25 mouse cellular contexts compared by ENCODE assay signal in genomic region chr5:35237757-35238156, GRCm38 (mm10). TPM values are rescaled to one million over a fixed set of nuclear protein-coding genes. Genes with fewer than 3 reads are reported as not detected.
"Had no signal": no experiment of that assay in that cellular context is flagged by ENCODE, and none has a peak within 500 bp of the region (broad histone marks: within the 10 kb centered on the region; RNA-seq: fewer than 3 reads in every experiment).

No protein-coding gene starts in this region.

- H3K4me1 ChIP-seq: limb, embryonic 12.5 days; limb, embryonic 15.5 days; liver, embryonic 13.5 days; midbrain, embryonic 12.5 days; midbrain, embryonic 15.5 days; neural tube, embryonic 12.5 days; neural tube, embryonic 15.5 days had no signal

- DNase-seq: left cerebral cortex, postnatal 4 days; liver, embryonic 13.5 days; lung, adult 2 months; lung, postnatal 14 days; lung, postnatal 4 days; right cerebral cortex, adult 18-20 months; right cerebral cortex, postnatal 14 days; right cerebral cortex, postnatal 4 days; thymus, adult 2 months; thymus, postnatal 14 days; thymus, postnatal 4 days had no signal

- ATAC-seq: hindbrain, postnatal 0 days; inflammation-experienced regulatory T-cells, adult 6 months; midbrain, embryonic 15.5 days had no signal

- H3K27me3 ChIP-seq: limb, embryonic 12.5 days; limb, embryonic 15.5 days; liver, embryonic 13.5 days; midbrain, embryonic 12.5 days; midbrain, embryonic 15.5 days; neural tube, embryonic 12.5 days; neural tube, embryonic 15.5 days had no signal

- H3K4me2 ChIP-seq: limb, embryonic 12.5 days; limb, embryonic 15.5 days; liver, embryonic 13.5 days; midbrain, embryonic 12.5 days; midbrain, embryonic 15.5 days; neural tube, embryonic 12.5 days; neural tube, embryonic 15.5 days had no signal

- H3K9me3 ChIP-seq: limb, embryonic 12.5 days; liver, embryonic 13.5 days; neural tube, embryonic 15.5 days had no signal

- H3K36me3 ChIP-seq: limb, embryonic 12.5 days; limb, embryonic 15.5 days; liver, embryonic 13.5 days; midbrain, embryonic 12.5 days; midbrain, embryonic 15.5 days; neural tube, embryonic 12.5 days; neural tube, embryonic 15.5 days had no signal

- H3K4me3 ChIP-seq: limb, embryonic 12.5 days; limb, embryonic 15.5 days; liver, embryonic 13.5 days; midbrain, embryonic 12.5 days; midbrain, embryonic 15.5 days; neural tube, embryonic 12.5 days; neural tube, embryonic 15.5 days had no signal

- H3K9ac ChIP-seq: limb, embryonic 12.5 days; limb, embryonic 15.5 days; liver, embryonic 13.5 days; midbrain, embryonic 12.5 days; midbrain, embryonic 15.5 days; neural tube, embryonic 12.5 days; neural tube, embryonic 15.5 days had no signal

- H3K27ac ChIP-seq: hindbrain, postnatal 0 days; kidney, postnatal 0 days; limb, embryonic 12.5 days; limb, embryonic 15.5 days; liver, embryonic 13.5 days; midbrain, embryonic 12.5 days; midbrain, embryonic 15.5 days; neural tube, embryonic 12.5 days; neural tube, embryonic 15.5 days; stomach, postnatal 0 days had no signal

RNA-seq across cellular contexts. Expression of gene Adra2c, which starts 40.4 kb away (rescaled TPM):
- total RNA-seq: megakaryocyte, adult 5-6 weeks had no signal
- polyA plus RNA-seq: inflammation-experienced regulatory T-cells, adult 6 months; limb, embryonic 15.5 days; liver, embryonic 13.5 days; liver, embryonic 16.5 days; lung, embryonic 16.5 days; midbrain, embryonic 12.5 days; stomach, embryonic 14.5 days; stomach, postnatal 0 days had no signal
